ENCODE assay signal across 9 mouse cellular contexts in the genomic region with DNA sequence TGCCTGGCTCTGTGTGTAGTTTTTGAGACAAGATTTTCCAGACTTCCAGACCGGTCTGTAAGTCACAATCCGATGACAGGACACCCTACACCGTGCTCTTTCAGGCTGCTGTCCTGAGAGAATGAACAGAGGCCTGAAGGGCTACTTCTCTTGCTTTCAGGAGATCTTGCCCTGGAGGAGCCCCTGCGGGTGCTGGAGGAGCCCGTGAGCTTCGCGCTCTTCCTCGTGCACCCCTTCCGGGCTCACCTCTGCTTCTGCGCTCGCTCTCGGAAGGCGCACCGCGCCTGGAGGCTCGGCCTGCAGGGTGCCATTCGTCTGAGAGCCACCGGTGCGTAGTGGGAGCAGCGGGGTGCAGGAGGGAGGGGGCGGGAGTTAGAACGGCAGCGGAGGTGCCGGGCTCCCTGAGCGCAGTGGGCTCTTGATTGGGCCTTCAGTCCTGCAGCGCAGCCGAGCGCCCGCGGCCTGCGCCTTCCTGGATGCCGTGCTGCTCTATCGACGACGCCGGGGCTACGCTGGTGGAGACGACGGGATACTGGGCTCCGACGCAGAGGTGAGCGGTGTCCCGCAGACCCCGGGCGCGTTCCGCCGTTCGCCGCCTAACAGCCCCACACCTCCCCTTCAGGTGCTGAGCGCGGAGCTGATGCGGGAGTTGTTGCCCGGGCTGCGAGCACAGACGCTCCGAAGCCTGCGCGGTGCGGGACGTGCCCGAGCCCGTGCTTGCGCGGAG. TPM values are rescaled to one million over a fixed set of nuclear protein-coding genes. Genes with fewer than 3 reads are reported as not detected.
DNase-seq lines count a peak whose midpoint lies in the region; ATAC-seq and TF ChIP-seq lines count a peak whose summit lies in the region.
"Had no signal": no experiment of that assay in that cellular context is flagged by ENCODE, and none has a peak within 500 bp of the region (broad histone marks: within the 10 kb centered on the region; RNA-seq: fewer than 3 reads in every experiment).

No protein-coding gene starts in this region.

- TF ChIP-seq POLR2A in heart, adult 2 months (IDR thresholded peaks at IDR 0.05; ENCODE audit: insufficient read depth, low read depth, low read length) = no peak
- TF ChIP-seq POLR2A in ES-Bruce4 (IDR thresholded peaks at IDR 0.05; ENCODE audit: insufficient read depth, low read length) = no peak

- H3K4me3 ChIP-seq in heart, adult 2 months = peak overlapping the region; percentile 36
- peak overlapping the region; percentile 58 for H3K4me3 ChIP-seq in ES-Bruce4 (ENCODE audit: low read depth, low read length)
- H3K4me3 ChIP-seq in heart, embryonic 16.5 days (ENCODE audit: low read length) = peak overlapping the region; percentile 46

- no peaks in the 10 kb centered on the region for H3K9me3 ChIP-seq in ES-Bruce4 (replicated peaks; ENCODE audit: control insufficient read depth, insufficient read depth, low read length, poor library complexity, severe bottlenecking)
- no peaks in the 10 kb centered on the region for H3K9me3 ChIP-seq in heart, embryonic 16.5 days (replicated peaks; ENCODE audit: control insufficient read depth, low read length)

- H3K79me2 ChIP-seq in heart, adult 2 months (replicated peaks; ENCODE audit: control insufficient read depth, insufficient read depth, low read length) = no peaks in the 10 kb centered on the region

- no peak for TF ChIP-seq EP300 in heart, adult 2 months (IDR thresholded peaks at IDR 0.05; ENCODE audit: insufficient read depth, low read depth, low read length)
- no peak for TF ChIP-seq EP300 in ES-Bruce4 (IDR thresholded peaks at IDR 0.05; ENCODE audit: insufficient read depth, low read depth, low read length)

- H3K36me3 ChIP-seq in heart, adult 2 months (ENCODE audit: control insufficient read depth, insufficient read depth, low read length) = no peaks in the 10 kb centered on the region
- H3K36me3 ChIP-seq in ES-Bruce4 (ENCODE audit: control insufficient read depth, insufficient read depth, low read length, poor library complexity, severe bottlenecking) = no peaks in the 10 kb centered on the region
- no peaks in the 10 kb centered on the region for H3K36me3 ChIP-seq in heart, embryonic 16.5 days (ENCODE audit: control insufficient read depth, insufficient read depth)

- no peaks in the 10 kb centered on the region for H3K27me3 ChIP-seq in heart, adult 2 months (ENCODE audit: control insufficient read depth, insufficient read depth, low read length)
- H3K27me3 ChIP-seq in ES-Bruce4 (ENCODE audit: control insufficient read depth, insufficient read depth, low read length, poor library complexity, severe bottlenecking) = no peaks in the 10 kb centered on the region
- H3K27me3 ChIP-seq in heart, embryonic 16.5 days (ENCODE audit: control insufficient read depth, insufficient read depth, low read length) = peaks cover 25% of the 10 kb centered on the region

- TF ChIP-seq CTCF in heart, adult 2 months (IDR thresholded peaks at IDR 0.05) = no peak
- TF ChIP-seq CTCF in ES-Bruce4 (IDR thresholded peaks at IDR 0.05; ENCODE audit: low read depth, low read length) = no peak

- 10% methylated on average over 65 of the region's 65 CpGs for WGBS in heart, adult 2 months
- WGBS in heart, embryonic 16.5 days = 4% methylated on average over 65 of the region's 65 CpGs

- no peak; the same call in 1 of the 2 replicates for ATAC-seq in heart, embryonic 16.5 days (replicated peaks; ENCODE audit: extremely low read depth, insufficient read depth, low FRiP score)
- ATAC-seq in megakaryocyte, adult 5-6 weeks (ENCODE audit: poor library complexity, severe bottlenecking) = peak; percentile 13; the same call in 1 of the 2 replicates
- no peak for ATAC-seq in cerebellum, adult (ENCODE audit: insufficient number of reproducible peaks, low FRiP score, low TSS enrichment)

- H3K27ac ChIP-seq in heart, adult 2 months = no peak overlapping the region
- no peak overlapping the region for H3K27ac ChIP-seq in ES-Bruce4 (ENCODE audit: insufficient read depth, low read length)
- no peak overlapping the region for H3K27ac ChIP-seq in heart, embryonic 16.5 days (ENCODE audit: low read length)

- peak overlapping the region; percentile 61 for H3K4me2 ChIP-seq in heart, embryonic 16.5 days (ENCODE audit: low read depth, low read length)

- peaks cover 3% of the 10 kb centered on the region for H3K4me1 ChIP-seq in heart, adult 2 months (ENCODE audit: control insufficient read depth, insufficient read depth, low read length)
- H3K4me1 ChIP-seq in ES-Bruce4 (ENCODE audit: control insufficient read depth, insufficient read depth, low read length) = peaks cover 5% of the 10 kb centered on the region
- peaks cover 16% of the 10 kb centered on the region for H3K4me1 ChIP-seq in heart, embryonic 16.5 days (ENCODE audit: control insufficient read depth, insufficient read depth, low read length)

- H3K9ac ChIP-seq in heart, adult 2 months (ENCODE audit: low read depth, low read length) = peak overlapping the region; percentile 40
- peak overlapping the region; percentile 55 for H3K9ac ChIP-seq in ES-Bruce4 (ENCODE audit: low read depth, poor library complexity, severe bottlenecking)
- peak overlapping the region; percentile 47 for H3K9ac ChIP-seq in heart, embryonic 16.5 days (ENCODE audit: low read length)

- intact Hi-C loops in heart, adult 2 months (cut with DNase I) = no loop called here

- DNase-seq in heart, adult 2 months = no peak
- no peak for DNase-seq in heart, postnatal 4 days
- peak; percentile 47 to 62 for DNase-seq in thymus, postnatal 10 days (ENCODE audit: low spot score in 2 of 2)
- no peak for DNase-seq in testis, postnatal 14 days (ENCODE audit: low spot score)

RNA-seq across cellular contexts. Expression of gene Fam129c, which starts 4.7 kb away (rescaled TPM):
- under 1 TPM; 0.78 to 0.82 TPM for total RNA-seq in heart, adult 2 months (2021)
- polyA plus RNA-seq in heart, adult 2 months (2012; rRNA removed) = 1.7 and 2.4 TPM in 2 replicates
- total RNA-seq in heart, postnatal 4 days (2021) = 1 to 10 TPM; 1.3 to 2.3 TPM
- polyA plus RNA-seq in ES-Bruce4 (2011; ENCODE audit: insufficient read depth, insufficient read length, low read depth, missing spikeins) = 6.4 and 9.0 TPM in 2 replicates
- polyA plus RNA-seq in heart, embryonic 16.5 days (2015; fragmentation: Nextera tagmentation; extraction: Ambion mirVana) = 3.9 and 4.4 TPM in 2 replicates
- 4.6 and 4.8 TPM in 2 replicates for total RNA-seq in megakaryocyte, adult 5-6 weeks (2015)
- total RNA-seq in megakaryocyte, adult 5-6 weeks (2017) = 3.6 and 8.6 TPM in 2 replicates

RNA-seq across cellular contexts. Expression of gene Colgalt1, which starts 8.7 kb away (rescaled TPM):
- 10 to 100 TPM; 39.3 to 39.6 TPM for total RNA-seq in heart, adult 2 months (2021)
- polyA plus RNA-seq in heart, adult 2 months (2012; rRNA removed) = 55.8 and 76.6 TPM in 2 replicates
- total RNA-seq in heart, postnatal 4 days (2021) = 10 to 100 TPM; 48.0 to 50.3 TPM
- polyA plus RNA-seq in ES-Bruce4 (2011; ENCODE audit: insufficient read depth, insufficient read length, low read depth, missing spikeins) = 83.2 and 85.2 TPM in 2 replicates
- 54.4 and 56.0 TPM in 2 replicates for polyA plus RNA-seq in heart, embryonic 16.5 days (2015; fragmentation: Nextera tagmentation; extraction: Ambion mirVana)
- 46.8 and 51.2 TPM in 2 replicates for total RNA-seq in megakaryocyte, adult 5-6 weeks (2015)
- total RNA-seq in megakaryocyte, adult 5-6 weeks (2017) = 54.8 and 56.8 TPM in 2 replicates

RNA-seq across cellular contexts. Expression of gene Pgls, which starts 10.1 kb away (rescaled TPM):
- total RNA-seq in heart, adult 2 months (2021) = 10 to 100 TPM; 58.6 to 66.3 TPM
- polyA plus RNA-seq in heart, adult 2 months (2012; rRNA removed) = 53.2 and 80.4 TPM in 2 replicates
- total RNA-seq in heart, postnatal 4 days (2021) = 10 to 100 TPM; 92.0 to 95.5 TPM
- polyA plus RNA-seq in ES-Bruce4 (2011; ENCODE audit: insufficient read depth, insufficient read length, low read depth, missing spikeins) = 57.2 and 65.6 TPM in 2 replicates
- 188 and 205 TPM in 2 replicates for polyA plus RNA-seq in heart, embryonic 16.5 days (2015; fragmentation: Nextera tagmentation; extraction: Ambion mirVana)
- total RNA-seq in megakaryocyte, adult 5-6 weeks (2015) = 65.1 and 73.6 TPM in 2 replicates
- total RNA-seq in megakaryocyte, adult 5-6 weeks (2017) = 50.5 and 78.3 TPM in 2 replicates

RNA-seq across cellular contexts. Expression of gene Slc27a1, which starts 33.4 kb away (rescaled TPM):
- 100 to 1,000 TPM; 159 to 191 TPM for total RNA-seq in heart, adult 2 months (2021)
- 227 and 281 TPM in 2 replicates for polyA plus RNA-seq in heart, adult 2 months (2012; rRNA removed)
- 10 to 100 TPM; 77.0 to 80.3 TPM for total RNA-seq in heart, postnatal 4 days (2021)
- 21.8 and 27.3 TPM in 2 replicates for polyA plus RNA-seq in ES-Bruce4 (2011; ENCODE audit: insufficient read depth, insufficient read length, low read depth, missing spikeins)
- 25.1 and 26.2 TPM in 2 replicates for polyA plus RNA-seq in heart, embryonic 16.5 days (2015; fragmentation: Nextera tagmentation; extraction: Ambion mirVana)
- total RNA-seq in megakaryocyte, adult 5-6 weeks (2015) = 1.5 and 2.0 TPM in 2 replicates
- total RNA-seq in megakaryocyte, adult 5-6 weeks (2017) = 2.8 and 3.9 TPM in 2 replicates

RNA-seq across cellular contexts. Expression of gene Nxnl1, which starts 35.7 kb away (rescaled TPM):
- under 1 TPM; 0.14 to 0.18 TPM for total RNA-seq in heart, adult 2 months (2021)
- polyA plus RNA-seq in heart, adult 2 months (2012; rRNA removed) = 0.12 TPM in 1 of 2 replicates, not detected in the other
- total RNA-seq in heart, postnatal 4 days (2021) = not detected
- not detected in 2 replicates for polyA plus RNA-seq in ES-Bruce4 (2011; ENCODE audit: insufficient read depth, insufficient read length, low read depth, missing spikeins)
- 0.06 and 0.18 TPM in 2 replicates for polyA plus RNA-seq in heart, embryonic 16.5 days (2015; fragmentation: Nextera tagmentation; extraction: Ambion mirVana)
- total RNA-seq in megakaryocyte, adult 5-6 weeks (2015) = not detected in 2 replicates
- 0.11 TPM in 1 of 2 replicates, not detected in the other for total RNA-seq in megakaryocyte, adult 5-6 weeks (2017)
- polyA plus RNA-seq: large intestine, adult 2 months had no signal

Comparison
In these comparisons a context has a peak if more than half of its experiments do, and no peak if none do; other contexts are left out.
1. DNase-seq: peak in thymus, postnatal 10 days (2 of 2); none in heart, adult 2 months (0 of 2), heart, postnatal 4 days (single experiment) and testis, postnatal 14 days (single experiment).
2. Peak in every context shown above with its lines, with median percentiles within 50 percentile points of each other: H3K4me3 ChIP-seq and H3K9ac ChIP-seq.